Mouse (Mus musculus): ENCODE measurements around the gene Adgrf4. TPM values are rescaled to one million over a fixed set of nuclear protein-coding genes. Genes with fewer than 3 reads are reported as not detected.

Gene Adgrf4
- 3.9 and 4.8 TPM in 2 replicates for polyA plus RNA-seq (2012; rRNA removed)

- 90% methylated on average over 10 of the region's 10 CpGs for WGBS
- Histone ChIP-seq H3K27ac (ENCODE audit: insufficient read depth, low read length) (no peak within 1 kb of the TSS), H3K27me3 (ENCODE audit: control insufficient read depth, insufficient read depth, low read length) (no peaks in the 10 kb centered on the region), H3K4me1 (ENCODE audit: control insufficient read depth, insufficient read depth, low read length) (no peaks in the 10 kb centered on the region), H3K4me3 (replicated peaks; ENCODE audit: insufficient read depth, low read depth, low read length) (no peak within 1 kb of the TSS)
- no peak for DNase-seq
- TF ChIP-seq POLR2A (IDR thresholded peaks at IDR 0.05; ENCODE audit: borderline replicate concordance, insufficient read depth, low read length) (no peak), CTCF (IDR thresholded peaks at IDR 0.05; ENCODE audit: borderline replicate concordance, insufficient read depth, low read depth, low read length) (no peak)
These were observed at the start of gene Adgrf4 for GRCm38 (mm10) chr17:42692136-42692535. TSS of gene Adgrf4 (minus strand) at chr17:42692284.

- Histone ChIP-seq H3K27me3 (ENCODE audit: control insufficient read depth, insufficient read depth, low read length) (no peaks in the 10 kb centered on the region), H3K27ac (ENCODE audit: insufficient read depth, low read length) (no peak within 1 kb of the TSS), H3K4me1 (ENCODE audit: control insufficient read depth, insufficient read depth, low read length) (no peaks in the 10 kb centered on the region), H3K4me3 (replicated peaks; ENCODE audit: insufficient read depth, low read depth, low read length) (no peak within 1 kb of the TSS)
- WGBS: 10% methylated on average over 7 of the region's 7 CpGs
- TF ChIP-seq CTCF (IDR thresholded peaks at IDR 0.05; ENCODE audit: borderline replicate concordance, insufficient read depth, low read depth, low read length) (no peak), POLR2A (IDR thresholded peaks at IDR 0.05; ENCODE audit: borderline replicate concordance, insufficient read depth, low read length) (no peak)
- DNase-seq: no peak
These were observed 49.7 kb upstream of the Adgrf4 start, which contains the start of gene Adgrf2 for GRCm38 (mm10) chr17:42741801-42742217. TSS of gene Adgrf2 (minus strand) at chr17:42742179.

- Histone ChIP-seq H3K4me1 (ENCODE audit: control insufficient read depth, insufficient read depth, low read length) (no peaks in the 10 kb centered on the region), H3K4me3 (replicated peaks; ENCODE audit: insufficient read depth, low read depth, low read length) (no peak overlapping the region), H3K27ac (ENCODE audit: insufficient read depth, low read length) (no peak overlapping the region), H3K27me3 (ENCODE audit: control insufficient read depth, insufficient read depth, low read length) (no peaks in the 10 kb centered on the region)
- WGBS: 83% methylated on average over 6 of the region's 6 CpGs
- DNase-seq: no peak
- TF ChIP-seq POLR2A (IDR thresholded peaks at IDR 0.05; ENCODE audit: borderline replicate concordance, insufficient read depth, low read length) (no peak), CTCF (IDR thresholded peaks at IDR 0.05; ENCODE audit: borderline replicate concordance, insufficient read depth, low read depth, low read length) (no peak)
These were observed 46.7 kb upstream of the Adgrf4 start for GRCm38 (mm10) chr17:42738794-42739193.

GRCm38 (mm10) chr17:42717161-42717560, 25.1 kb upstream of the Adgrf4 start:
- TF ChIP-seq CTCF (IDR thresholded peaks at IDR 0.05; ENCODE audit: borderline replicate concordance, insufficient read depth, low read depth, low read length) (no peak), POLR2A (IDR thresholded peaks at IDR 0.05; ENCODE audit: borderline replicate concordance, insufficient read depth, low read length) (no peak)
- Histone ChIP-seq H3K4me1 (ENCODE audit: control insufficient read depth, insufficient read depth, low read length) (no peaks in the 10 kb centered on the region), H3K4me3 (replicated peaks; ENCODE audit: insufficient read depth, low read depth, low read length) (no peak overlapping the region), H3K27me3 (ENCODE audit: control insufficient read depth, insufficient read depth, low read length) (no peaks in the 10 kb centered on the region), H3K27ac (ENCODE audit: insufficient read depth, low read length) (no peak overlapping the region)
- DNase-seq: no peak
- 49% methylated on average over 3 of the region's 3 CpGs for WGBS

- Histone ChIP-seq H3K27ac (ENCODE audit: insufficient read depth, low read length) (no peak overlapping the region), H3K27me3 (ENCODE audit: control insufficient read depth, insufficient read depth, low read length) (no peaks in the 10 kb centered on the region), H3K4me3 (replicated peaks; ENCODE audit: insufficient read depth, low read depth, low read length) (no peak overlapping the region), H3K4me1 (ENCODE audit: control insufficient read depth, insufficient read depth, low read length) (no peaks in the 10 kb centered on the region)
- TF ChIP-seq CTCF (IDR thresholded peaks at IDR 0.05; ENCODE audit: borderline replicate concordance, insufficient read depth, low read depth, low read length) (no peak), POLR2A (IDR thresholded peaks at IDR 0.05; ENCODE audit: borderline replicate concordance, insufficient read depth, low read length) (no peak)
- no peak for DNase-seq
- 57% methylated on average over 7 of the region's 7 CpGs for WGBS
These were observed 22.9 kb upstream of the Adgrf4 start for GRCm38 (mm10) chr17:42714991-42715390.

GRCm38 (mm10) chr17:42710717-42711116, 18.6 kb upstream of the Adgrf4 start:
- TF ChIP-seq POLR2A (IDR thresholded peaks at IDR 0.05; ENCODE audit: borderline replicate concordance, insufficient read depth, low read length) (no peak), CTCF (IDR thresholded peaks at IDR 0.05; ENCODE audit: borderline replicate concordance, insufficient read depth, low read depth, low read length) (no peak)
- Histone ChIP-seq H3K27ac (ENCODE audit: insufficient read depth, low read length) (no peak overlapping the region), H3K27me3 (ENCODE audit: control insufficient read depth, insufficient read depth, low read length) (no peaks in the 10 kb centered on the region), H3K4me1 (ENCODE audit: control insufficient read depth, insufficient read depth, low read length) (no peaks in the 10 kb centered on the region), H3K4me3 (replicated peaks; ENCODE audit: insufficient read depth, low read depth, low read length) (no peak overlapping the region)
- 75% methylated on average over 7 of the region's 7 CpGs for WGBS
- DNase-seq: no peak

GRCm38 (mm10) chr17:42705611-42706010, 13.5 kb upstream of the Adgrf4 start:
- H3K4me1 ChIP-seq (ENCODE audit: control insufficient read depth, insufficient read depth, low read length): no peaks in the 10 kb centered on the region
- whole genome bisulfite sequencing: 89% methylated on average over 4 of the region's 4 CpGs
- DNase-seq: no peak
- TF ChIP-seq CTCF (IDR thresholded peaks at IDR 0.05; ENCODE audit: borderline replicate concordance, insufficient read depth, low read depth, low read length): no peak
- no peak for TF ChIP-seq POLR2A (IDR thresholded peaks at IDR 0.05; ENCODE audit: borderline replicate concordance, insufficient read depth, low read length)
- no peak overlapping the region for H3K4me3 ChIP-seq (replicated peaks; ENCODE audit: insufficient read depth, low read depth, low read length)
- no peak overlapping the region for H3K27ac ChIP-seq (ENCODE audit: insufficient read depth, low read length)
- no peaks in the 10 kb centered on the region for H3K27me3 ChIP-seq (ENCODE audit: control insufficient read depth, insufficient read depth, low read length)

- 80% methylated on average over 9 of the region's 9 CpGs for WGBS
- H3K27ac ChIP-seq (ENCODE audit: insufficient read depth, low read length): no peak overlapping the region
These were observed 10.1 kb upstream of the Adgrf4 start for GRCm38 (mm10) chr17:42702198-42702597.

More at GRCm38 (mm10) chr17:42702198-42702597, 10.1 kb upstream of the Adgrf4 start:
- Histone ChIP-seq H3K4me3 (replicated peaks; ENCODE audit: insufficient read depth, low read depth, low read length) (no peak overlapping the region), H3K4me1 (ENCODE audit: control insufficient read depth, insufficient read depth, low read length) (no peaks in the 10 kb centered on the region), H3K27me3 (ENCODE audit: control insufficient read depth, insufficient read depth, low read length) (no peaks in the 10 kb centered on the region)
- DNase-seq: no peak
- TF ChIP-seq POLR2A (IDR thresholded peaks at IDR 0.05; ENCODE audit: borderline replicate concordance, insufficient read depth, low read length) (no peak), CTCF (IDR thresholded peaks at IDR 0.05; ENCODE audit: borderline replicate concordance, insufficient read depth, low read depth, low read length) (no peak)
